Comparison of ENCODE assay signal across 15 mouse cellular contexts in the genomic region with DNA sequence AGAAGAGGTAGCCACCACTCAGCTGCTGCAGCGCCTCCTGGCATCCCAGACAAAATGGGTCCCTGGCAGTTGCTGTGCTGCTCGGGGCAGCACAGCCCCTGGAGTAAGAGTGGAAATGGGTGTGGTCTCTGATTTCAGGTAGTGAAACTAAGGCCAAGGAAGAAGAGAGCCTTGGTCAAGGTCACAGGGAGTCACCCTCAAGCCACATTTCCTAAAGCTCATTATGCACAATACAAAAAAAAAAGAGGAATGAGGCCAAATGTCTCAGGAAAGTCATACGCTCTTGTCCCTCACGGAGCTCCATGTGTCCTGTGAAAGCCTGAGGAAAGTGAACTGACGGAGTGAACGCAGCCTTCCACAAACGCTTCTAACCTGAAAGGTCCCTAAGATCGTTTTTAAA.
"Had no signal": no experiment of that assay in that cellular context is flagged by ENCODE, and none has a peak within 500 bp of the region (broad histone marks: within the 10 kb centered on the region; RNA-seq: fewer than 3 reads in every experiment).

No protein-coding gene starts in this region.

- H3K27ac ChIP-seq: limb, embryonic 13.5 days; liver, embryonic 12.5 days; midbrain, embryonic 13.5 days; neural tube, embryonic 13.5 days; stomach, embryonic 15.5 days had no signal

- H3K27me3 ChIP-seq: liver, embryonic 12.5 days; midbrain, embryonic 13.5 days; neural tube, embryonic 13.5 days; stomach, embryonic 15.5 days had no signal

- H3K9me3 ChIP-seq: limb, embryonic 13.5 days; liver, embryonic 12.5 days; midbrain, embryonic 13.5 days; neural tube, embryonic 13.5 days; stomach, embryonic 15.5 days had no signal

- DNase-seq: kidney, adult 18-20 months; kidney, postnatal 10 days; left cerebral cortex, postnatal 4 days; lung, embryonic 14.5 days; lung, postnatal 10 days; lung, postnatal 4 days; retina, postnatal 1 day; right cerebral cortex, postnatal 4 days; spleen, adult 18-20 months; thymus, postnatal 4 days had no signal

- H3K9ac ChIP-seq: limb, embryonic 13.5 days; liver, embryonic 12.5 days; lung, embryonic 14.5 days; midbrain, embryonic 13.5 days; neural tube, embryonic 13.5 days; stomach, embryonic 15.5 days had no signal

- H3K4me1 ChIP-seq: limb, embryonic 13.5 days; liver, embryonic 12.5 days; midbrain, embryonic 13.5 days; neural tube, embryonic 13.5 days; stomach, embryonic 15.5 days had no signal

- H3K36me3 ChIP-seq: limb, embryonic 13.5 days; liver, embryonic 12.5 days; midbrain, embryonic 13.5 days; neural tube, embryonic 13.5 days; stomach, embryonic 15.5 days had no signal

- ATAC-seq: liver, embryonic 12.5 days; midbrain, embryonic 13.5 days had no signal

- H3K4me2 ChIP-seq: limb, embryonic 13.5 days; liver, embryonic 12.5 days; lung, embryonic 14.5 days; midbrain, embryonic 13.5 days; neural tube, embryonic 13.5 days; stomach, embryonic 15.5 days had no signal

- H3K4me3 ChIP-seq: limb, embryonic 13.5 days; liver, embryonic 12.5 days; midbrain, embryonic 13.5 days; neural tube, embryonic 13.5 days; stomach, embryonic 15.5 days had no signal
